Mouse (Mus musculus): ENCODE measurements at regions not wholly inside any gene's neighbourhood (a gene's known extent, or its start where the extent isn't known, plus 50 kb on each side); places are given as distances from the start of the nearest gene placed in this dataset.
A peak's percentile ranks its signal among the peaks of the same experiment; 100 is the strongest.
"Not testable (repeated sequence)": the region's sequence is repeated elsewhere in the genome, so short reads cannot be mapped to it uniquely, and the experiment has no call there.

GRCm38 (mm10) chr10:119087071-119087665, 152.7 kb downstream of the Cand1 start:
- peak; percentile 47; the same call in 1 of the 2 replicates for ATAC-seq
- H3K4me2 ChIP-seq (ENCODE audit: low read depth, low read length) = no peak overlapping the region
- H3K4me3 ChIP-seq (ENCODE audit: low read depth, low read length) = no peak overlapping the region
- WGBS (ENCODE audit: insufficient replicate concordance) = 52% methylated on average over 5 of the region's 5 CpGs
- no peak overlapping the region for H3K27ac ChIP-seq (ENCODE audit: low read depth)
- DNase-seq = no peak
- 0 out of 2 replicates have a peak, but pooled peaks cover 2% of the 10 kb centered on the region for H3K4me1 ChIP-seq (ENCODE audit: insufficient read depth)
- no peaks in the 10 kb centered on the region for H3K9me3 ChIP-seq (ENCODE audit: low read length)
- H3K36me3 ChIP-seq (replicated peaks; ENCODE audit: insufficient read depth, low read length) = no peaks in the 10 kb centered on the region
- H3K27me3 ChIP-seq (ENCODE audit: insufficient read depth, low read length) = no peaks in the 10 kb centered on the region
- H3K9ac ChIP-seq (replicated peaks) = no peak overlapping the region
- TF ChIP-seq EP300 (IDR thresholded peaks at IDR 0.05; ENCODE audit: low read depth) (no peak), CTCF (IDR thresholded peaks at IDR 0.05; ENCODE audit: low read depth) (no peak)

DNA sequence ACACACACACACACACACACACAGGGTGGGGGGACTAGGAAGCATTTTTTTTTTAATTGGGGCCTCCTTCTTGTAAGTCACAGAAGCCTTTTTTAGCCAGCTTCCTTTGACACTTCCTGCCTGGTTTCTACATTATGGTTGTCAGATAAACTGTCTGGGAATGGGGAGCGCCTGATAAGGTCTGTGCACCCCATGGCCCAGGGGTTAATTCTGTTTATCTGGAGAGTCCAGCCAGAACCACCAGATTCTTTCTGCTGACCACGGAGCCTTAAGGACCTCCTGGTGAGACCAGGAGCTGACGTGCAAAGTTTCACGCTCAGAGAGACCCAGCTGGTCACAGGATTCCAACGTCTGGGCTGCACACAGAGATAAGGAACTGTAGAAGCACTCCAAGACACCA, 153.4 kb downstream of the Cand1 start:
- Histone ChIP-seq H3K36me3 (replicated peaks; ENCODE audit: insufficient read depth, low read length) (no peaks in the 10 kb centered on the region), H3K4me3 (ENCODE audit: low read depth, low read length) (no peak overlapping the region), H3K4me2 (ENCODE audit: low read depth, low read length) (no peak overlapping the region), H3K9me3 (ENCODE audit: low read length) (no peaks in the 10 kb centered on the region), H3K9ac (replicated peaks) (no peak overlapping the region), H3K4me1 (ENCODE audit: insufficient read depth) (0 out of 2 replicates have a peak, but pooled peaks cover 2% of the 10 kb centered on the region), H3K27me3 (ENCODE audit: insufficient read depth, low read length) (no peaks in the 10 kb centered on the region), H3K27ac (ENCODE audit: low read depth) (no peak overlapping the region)
- WGBS (ENCODE audit: insufficient replicate concordance) = 32% methylated on average over 5 of the region's 5 CpGs
- ATAC-seq = peak; percentile 81
- no peak for DNase-seq
- TF ChIP-seq EP300 (IDR thresholded peaks at IDR 0.05; ENCODE audit: low read depth) (peak; percentile 73), CTCF (IDR thresholded peaks at IDR 0.05; ENCODE audit: low read depth) (no peak)

- 0 out of 2 replicates have a peak, but pooled peaks cover 5% of the 10 kb centered on the region for H3K4me1 ChIP-seq (ENCODE audit: insufficient read depth)
- DNase-seq (no peak), ATAC-seq (no peak)
- H3K4me2 ChIP-seq (ENCODE audit: low read depth, low read length) = no peak overlapping the region
- WGBS (ENCODE audit: insufficient replicate concordance) = 65% methylated on average over 4 of the region's 4 CpGs
- H3K36me3 ChIP-seq (replicated peaks; ENCODE audit: insufficient read depth, low read length) = no peaks in the 10 kb centered on the region
- no peak overlapping the region for H3K27ac ChIP-seq (ENCODE audit: low read depth)
- H3K9me3 ChIP-seq (ENCODE audit: low read length) = no peaks in the 10 kb centered on the region
- no peak overlapping the region for H3K9ac ChIP-seq (replicated peaks)
- H3K4me3 ChIP-seq (ENCODE audit: low read depth, low read length) = no peak overlapping the region
- TF ChIP-seq CTCF (IDR thresholded peaks at IDR 0.05; ENCODE audit: low read depth) (no peak), EP300 (IDR thresholded peaks at IDR 0.05; ENCODE audit: low read depth) (no peak)
- H3K27me3 ChIP-seq (ENCODE audit: insufficient read depth, low read length) = no peaks in the 10 kb centered on the region
Observed at GRCm38 (mm10) chr10:119083431-119083830, 156.4 kb downstream of the Cand1 start.

DNA sequence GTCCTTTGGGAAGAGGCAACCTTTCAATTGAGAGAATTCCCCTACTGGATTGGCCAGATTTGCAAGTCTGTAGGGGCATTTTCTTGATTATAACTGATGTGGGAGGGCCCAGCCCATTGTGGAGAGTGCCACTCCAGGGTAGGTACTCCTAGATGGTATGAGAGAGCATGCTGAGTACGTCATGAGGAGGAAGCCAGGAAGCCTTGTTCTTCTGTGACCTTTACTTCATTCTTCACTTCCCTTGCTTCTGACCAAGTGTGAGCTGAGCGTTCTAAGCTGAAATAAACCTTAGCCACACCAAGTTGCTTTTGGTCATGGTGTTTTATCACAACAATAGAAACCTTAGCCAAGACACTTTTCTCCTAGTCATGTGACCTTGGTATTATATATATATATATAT, 157.0 kb downstream of the Cand1 start:
- H3K4me3 ChIP-seq (ENCODE audit: low read depth, low read length) = no peak overlapping the region
- H3K4me2 ChIP-seq (ENCODE audit: low read depth, low read length) = no peak overlapping the region
- 0 out of 2 replicates have a peak, but pooled peaks cover 5% of the 10 kb centered on the region for H3K4me1 ChIP-seq (ENCODE audit: insufficient read depth)
- no peaks in the 10 kb centered on the region for H3K9me3 ChIP-seq (ENCODE audit: low read length)
- H3K27ac ChIP-seq (ENCODE audit: low read depth) = no peak overlapping the region
- no peaks in the 10 kb centered on the region for H3K36me3 ChIP-seq (replicated peaks; ENCODE audit: insufficient read depth, low read length)
- TF ChIP-seq CTCF (IDR thresholded peaks at IDR 0.05; ENCODE audit: low read depth) (no peak), EP300 (IDR thresholded peaks at IDR 0.05; ENCODE audit: low read depth) (no peak)
- WGBS (ENCODE audit: insufficient replicate concordance) = 69% methylated on average over 2 of the region's 2 CpGs
- no peak overlapping the region for H3K9ac ChIP-seq (replicated peaks)
- ATAC-seq (no peak), DNase-seq (no peak)
- no peaks in the 10 kb centered on the region for H3K27me3 ChIP-seq (ENCODE audit: insufficient read depth, low read length)

- 86% methylated on average over 3 of the region's 3 CpGs for WGBS (ENCODE audit: insufficient replicate concordance)
- H3K27ac ChIP-seq (ENCODE audit: low read depth) = not testable (repeated sequence)
Observed at GRCm38 (mm10) chr10:119081766-119082165, 158.1 kb downstream of the Cand1 start.

GRCm38 (mm10) chr10:119076100-119076566, 163.7 kb downstream of the Cand1 start:
- ATAC-seq = peak; percentile 49; the same call in 1 of the 2 replicates
- peak overlapping the region; percentile 28; the same call in 1 of the 2 replicates for H3K9ac ChIP-seq (replicated peaks)
- peak overlapping the region; percentile 56 for H3K4me2 ChIP-seq (ENCODE audit: low read depth, low read length)
- DNase-seq = no peak
- no peak overlapping the region; the same call in 1 of the 2 replicates for H3K4me3 ChIP-seq (ENCODE audit: low read depth, low read length)
- no peaks in the 10 kb centered on the region for H3K36me3 ChIP-seq (replicated peaks; ENCODE audit: insufficient read depth, low read length)
- H3K9me3 ChIP-seq (ENCODE audit: low read length) = no peaks in the 10 kb centered on the region
- H3K27me3 ChIP-seq (ENCODE audit: insufficient read depth, low read length) = no peaks in the 10 kb centered on the region
- TF ChIP-seq EP300 (IDR thresholded peaks at IDR 0.05; ENCODE audit: low read depth) = no peak
- TF ChIP-seq CTCF (IDR thresholded peaks at IDR 0.05; ENCODE audit: low read depth) = no peak
- peaks cover 7% of the 10 kb centered on the region; the same call in 1 of the 2 replicates for H3K4me1 ChIP-seq (ENCODE audit: insufficient read depth)
- WGBS (ENCODE audit: insufficient replicate concordance) = 41% methylated on average over 12 of the region's 12 CpGs
- no peak overlapping the region for H3K27ac ChIP-seq (ENCODE audit: low read depth)

More at GRCm38 (mm10) chr10:119081766-119082165, 158.1 kb downstream of the Cand1 start:
- H3K9me3 ChIP-seq (ENCODE audit: low read length); DNase-seq; H3K4me2 ChIP-seq (ENCODE audit: low read depth, low read length); H3K4me1 ChIP-seq (ENCODE audit: insufficient read depth); H3K36me3 ChIP-seq (replicated peaks; ENCODE audit: insufficient read depth, low read length); H3K4me3 ChIP-seq (ENCODE audit: low read depth, low read length); ATAC-seq; H3K9ac ChIP-seq (replicated peaks); H3K27me3 ChIP-seq (ENCODE audit: insufficient read depth, low read length): not testable (repeated sequence)

All from liver, postnatal 0 days (tissue).